Mouse (Mus musculus): ENCODE data around the gene Armc8.

Armc8 gene

DNA sequence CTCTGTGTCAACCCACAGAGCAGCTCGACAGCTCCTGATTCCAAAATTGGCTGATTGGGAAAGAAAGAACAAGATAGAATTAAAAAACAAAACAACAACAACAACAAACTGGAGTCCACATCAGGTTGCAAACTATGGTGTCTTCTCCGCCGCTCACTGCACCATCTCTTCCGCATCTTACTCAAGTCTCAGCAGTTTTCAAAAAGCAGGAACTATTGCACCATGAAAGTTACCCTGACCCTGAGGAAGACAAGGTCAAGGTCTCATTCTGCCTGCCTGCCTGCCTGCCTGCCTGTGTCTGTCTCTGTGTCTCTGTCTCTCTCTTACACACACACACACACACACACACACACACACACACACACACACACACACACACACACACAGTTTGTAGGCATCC, 69.4 kb downstream of the Armc8 start:
- DNase-seq (ENCODE audit: low read depth, low spot score) = no peak

DNA sequence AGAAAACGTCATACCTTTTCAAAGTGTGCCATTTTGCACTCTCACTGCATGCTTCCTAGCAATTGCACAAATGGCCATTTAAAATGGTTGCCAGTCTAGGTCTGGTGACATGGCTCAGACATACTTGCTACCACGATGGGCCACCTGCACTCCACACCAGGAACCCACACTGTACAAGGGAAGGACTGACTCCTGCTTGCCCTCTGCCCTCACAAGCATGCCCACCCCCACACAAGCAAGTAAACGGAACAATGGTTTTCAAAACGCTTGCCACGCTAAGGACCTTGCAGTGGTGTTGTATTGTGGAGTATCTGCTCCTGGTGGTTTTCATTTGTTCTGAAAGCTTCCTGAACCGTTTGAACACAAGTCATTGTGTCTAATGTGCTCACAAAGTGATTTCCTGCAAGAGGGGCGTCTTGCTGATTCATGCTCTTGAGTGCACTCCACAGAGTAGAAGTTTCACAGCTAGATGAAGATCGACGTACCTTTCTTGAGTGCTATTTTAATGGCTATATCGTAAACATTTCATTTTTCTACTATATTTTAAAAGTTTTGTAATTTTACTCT, 76.0 kb downstream of the Armc8 start:
- no peak for DNase-seq (ENCODE audit: low read depth, low spot score)

DNA sequence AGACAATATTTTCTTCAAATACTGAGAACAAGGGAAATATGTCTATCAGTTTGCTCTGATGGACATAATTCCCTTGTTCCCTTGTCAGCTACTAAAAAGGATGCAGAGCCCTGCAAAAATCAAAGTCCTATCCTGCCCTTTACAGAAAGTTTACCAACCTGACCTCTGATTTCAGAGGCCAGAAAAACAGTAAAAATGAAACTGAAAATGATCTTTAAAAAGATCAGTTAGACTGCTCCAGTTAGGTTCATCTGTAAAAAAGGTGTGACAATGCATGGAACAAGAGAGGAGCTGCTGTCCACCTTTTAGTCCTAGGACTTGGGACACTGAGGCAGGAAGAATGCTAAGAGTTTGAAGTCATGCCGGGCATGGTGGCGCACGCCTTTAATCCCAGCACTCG, 77.6 kb downstream of the Armc8 start:
- DNase-seq (ENCODE audit: low read depth, low spot score) = no peak

DNA sequence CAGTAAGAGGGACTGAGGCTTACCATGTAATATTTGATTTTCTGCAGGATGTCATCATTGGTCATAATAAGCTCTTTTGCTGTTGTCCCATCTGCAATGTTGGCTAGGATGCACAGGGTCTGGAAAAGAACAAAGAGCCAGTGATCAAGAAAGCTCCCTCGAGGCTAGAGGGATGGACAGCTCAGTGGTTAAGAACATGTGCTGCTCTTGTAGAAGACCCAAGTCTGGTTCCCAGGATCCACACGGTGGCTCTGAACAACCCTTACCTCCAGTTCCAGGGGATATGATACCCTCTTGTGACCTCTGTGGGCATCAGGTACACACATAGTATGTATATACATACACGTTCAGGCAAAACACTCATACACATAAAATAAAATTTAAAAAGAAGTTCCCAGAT, 80.9 kb downstream of the Armc8 start:
- no peak for DNase-seq (ENCODE audit: low read depth, low spot score)

DNA sequence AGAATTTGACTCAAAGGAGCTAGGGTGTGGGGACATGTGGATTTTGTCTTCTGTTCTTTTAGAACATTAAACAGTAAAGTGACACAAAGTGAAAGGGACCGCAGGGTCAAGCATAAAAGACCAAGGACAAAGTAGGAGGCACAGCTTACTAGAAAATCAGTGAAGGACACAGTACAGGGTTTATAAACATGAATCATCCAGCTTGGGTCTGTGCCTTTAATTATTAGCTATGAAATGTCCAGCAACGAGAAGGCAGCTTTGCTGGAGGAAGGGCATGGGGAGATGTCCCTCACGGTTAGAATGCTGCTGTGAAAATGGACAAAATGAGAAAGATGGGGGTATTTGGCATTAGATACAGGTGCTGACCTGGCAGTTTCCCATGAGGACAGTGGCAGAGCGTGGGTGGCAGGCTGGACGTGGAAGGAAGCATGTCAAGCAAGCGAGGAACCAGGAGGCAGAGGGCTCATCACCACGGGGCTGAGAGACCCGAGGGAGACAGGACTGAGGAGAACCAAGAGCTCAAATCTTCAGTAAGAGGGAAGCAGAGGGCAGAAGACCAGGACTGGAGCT, 81.5 kb downstream of the Armc8 start:
- DNase-seq (ENCODE audit: low read depth, low spot score) = no peak

DNA sequence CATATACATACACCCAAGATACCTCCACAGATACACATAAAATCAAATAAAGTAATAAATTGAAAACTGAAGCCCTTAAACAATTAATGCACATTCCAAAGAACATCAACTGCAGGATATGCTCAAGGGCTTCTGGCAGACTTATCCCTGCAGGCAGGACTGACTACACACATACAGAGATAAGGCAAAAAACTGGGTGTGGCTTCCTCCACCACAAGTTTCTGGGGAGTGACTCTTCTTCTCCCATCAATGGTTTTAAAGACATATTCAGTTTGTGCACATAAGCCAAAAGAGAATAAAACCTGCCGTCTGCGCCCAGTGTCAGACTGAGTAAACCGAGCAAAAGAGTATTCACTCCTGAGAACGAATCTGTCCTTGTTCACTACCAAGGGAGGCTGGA, 83.6 kb downstream of the Armc8 start:
- no peak for DNase-seq (ENCODE audit: low read depth, low spot score)

- DNase-seq (ENCODE audit: low read depth, low spot score) = no peak
Observed at GRCm38 (mm10) chr9:99484632-99485031, 84.1 kb downstream of the Armc8 start.

GRCm38 (mm10) chr9:99483191-99483590, 85.5 kb downstream of the Armc8 start:
- DNase-seq (ENCODE audit: low read depth, low spot score) = no peak

GRCm38 (mm10) chr9:99480764-99481163, 87.9 kb downstream of the Armc8 start:
- peak; percentile 93 for DNase-seq (ENCODE audit: low read depth, low spot score)

DNA sequence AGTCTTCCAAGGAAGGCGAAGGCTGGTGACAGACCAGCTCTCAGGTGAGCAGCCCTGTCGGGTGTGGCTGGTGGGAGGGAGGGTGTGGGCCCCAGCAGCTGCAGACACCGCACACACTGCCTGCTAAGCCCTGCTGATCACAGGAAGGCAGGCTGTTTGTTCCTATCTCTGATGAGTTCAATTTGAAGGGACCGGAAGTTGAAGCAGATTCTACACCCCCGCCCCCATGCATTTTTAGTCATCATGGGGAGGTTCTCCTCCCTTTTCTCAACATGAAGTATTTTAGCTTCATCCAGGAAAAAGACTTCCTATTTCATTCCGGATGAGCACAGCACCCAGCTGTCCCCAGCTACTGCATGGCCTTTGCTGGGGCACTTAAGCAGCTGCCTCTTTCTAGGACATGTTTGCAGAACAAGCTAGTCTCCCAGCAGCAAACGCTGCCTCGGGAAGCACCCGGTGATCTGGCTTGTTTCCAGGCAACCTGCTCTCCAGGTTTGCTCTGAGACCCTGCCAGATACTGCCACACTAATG, 89.5 kb downstream of the Armc8 start:
- DNase-seq (ENCODE audit: low read depth, low spot score) = peak; percentile 75

DNA sequence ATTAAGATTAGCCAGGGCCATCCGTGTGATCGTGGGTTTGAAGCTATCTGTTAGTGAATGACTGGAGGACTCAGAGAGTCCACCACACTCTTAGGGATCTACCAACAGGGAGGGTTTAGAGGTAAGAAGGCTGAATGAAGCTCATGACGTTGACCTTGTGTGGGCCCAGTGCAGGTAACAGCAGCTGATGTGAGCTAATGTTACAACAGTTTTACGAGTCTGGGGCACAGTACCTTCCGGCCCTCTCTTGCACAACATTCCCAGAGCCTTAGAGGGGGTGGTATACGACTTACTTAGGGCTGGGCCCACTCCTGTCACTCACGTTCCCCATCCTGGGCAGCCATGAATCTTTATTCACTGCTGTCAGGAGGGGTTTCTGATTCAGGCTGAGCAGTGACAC, 97.4 kb downstream of the Armc8 start:
- DNase-seq (ENCODE audit: low read depth, low spot score) = no peak

GRCm38 (mm10) chr9:99470347-99471092, 98.2 kb downstream of the Armc8 start:
- peak; percentile 18 for DNase-seq (ENCODE audit: low read depth, low spot score)

GRCm38 (mm10) chr9:99469681-99470273, 98.9 kb downstream of the Armc8 start:
- DNase-seq (ENCODE audit: low read depth, low spot score) = no peak

GRCm38 (mm10) chr9:99468572-99468971, 100.1 kb downstream of the Armc8 start:
- DNase-seq (ENCODE audit: low read depth, low spot score) = peak; percentile 19

- no peak for DNase-seq (ENCODE audit: low read depth, low spot score)
Observed at GRCm38 (mm10) chr9:99464876-99465275, 103.8 kb downstream of the Armc8 start.

DNA sequence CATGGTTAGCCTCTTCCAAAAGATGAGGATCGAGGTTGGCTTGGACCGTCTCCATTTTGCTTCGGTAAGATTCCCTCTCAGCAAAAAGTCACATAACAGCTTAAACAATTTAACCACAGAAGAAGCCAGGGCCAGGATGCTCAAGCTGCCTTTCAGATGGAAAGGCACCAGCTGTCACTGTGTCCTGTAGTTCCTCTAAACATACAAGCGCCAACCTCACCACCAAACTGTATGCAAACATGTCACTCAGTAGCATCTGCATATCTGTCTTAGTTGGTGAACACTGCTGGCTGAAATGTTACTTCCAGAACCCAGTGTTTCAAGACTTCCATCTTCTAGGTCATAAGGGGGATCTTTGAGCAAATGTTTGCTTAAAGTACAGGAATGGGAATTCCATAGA, 109.0 kb downstream of the Armc8 start:
- no peak for DNase-seq (ENCODE audit: low read depth, low spot score)

DNA sequence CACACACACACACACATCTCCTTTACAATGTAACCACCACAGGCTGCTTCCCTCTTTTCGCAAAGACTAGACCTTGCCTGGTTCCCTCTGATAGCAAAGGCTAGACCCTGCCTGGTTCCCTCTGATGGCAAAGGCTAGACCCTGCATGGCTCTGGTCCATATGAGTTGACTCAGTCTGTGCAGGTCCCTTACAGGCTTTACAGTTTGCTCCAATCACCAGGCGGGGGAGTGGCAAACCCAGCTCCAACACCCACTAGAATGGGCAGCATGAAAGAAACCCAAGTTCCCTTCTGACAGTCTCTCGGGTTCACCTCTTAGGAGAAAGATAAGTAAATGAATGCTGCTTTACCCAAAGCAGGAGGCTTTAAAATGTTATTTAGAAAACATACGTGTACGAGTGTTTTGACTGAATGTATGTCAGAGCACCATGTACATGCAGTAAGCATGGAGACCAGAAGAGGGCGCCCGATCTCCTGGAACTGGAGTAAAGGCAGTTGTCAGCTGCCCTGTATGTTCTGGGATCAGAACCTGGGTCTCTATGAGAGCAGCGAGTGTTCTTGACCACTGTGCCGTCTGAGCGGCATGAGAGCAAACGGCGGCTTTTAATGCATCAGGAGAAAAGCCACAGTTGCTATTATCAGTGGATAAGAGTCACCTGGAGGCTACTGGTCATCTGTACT, 110.0 kb downstream of the Armc8 start:
- peak; percentile 71 for DNase-seq (ENCODE audit: low read depth, low spot score)

DNA sequence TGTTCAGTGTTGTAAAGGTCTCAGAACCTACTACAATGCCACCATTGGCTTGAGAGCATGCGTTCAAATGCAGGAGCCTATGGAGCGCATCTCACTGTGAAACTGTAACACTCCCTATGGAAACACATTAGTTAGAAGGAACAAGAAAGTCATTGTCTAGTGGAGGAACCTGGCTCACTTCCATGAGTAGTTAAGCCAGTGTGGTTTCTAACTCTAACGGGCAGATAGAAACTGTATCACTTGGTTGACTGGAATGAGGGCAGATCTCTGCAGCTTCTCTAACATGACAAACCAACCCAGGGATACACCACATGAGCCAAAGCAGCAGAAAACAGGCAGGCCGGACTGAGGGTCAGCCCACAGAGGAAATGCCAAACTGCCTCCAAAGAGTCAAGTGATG, 114.5 kb downstream of the Armc8 start:
- no peak for DNase-seq (ENCODE audit: low read depth, low spot score)

DNA sequence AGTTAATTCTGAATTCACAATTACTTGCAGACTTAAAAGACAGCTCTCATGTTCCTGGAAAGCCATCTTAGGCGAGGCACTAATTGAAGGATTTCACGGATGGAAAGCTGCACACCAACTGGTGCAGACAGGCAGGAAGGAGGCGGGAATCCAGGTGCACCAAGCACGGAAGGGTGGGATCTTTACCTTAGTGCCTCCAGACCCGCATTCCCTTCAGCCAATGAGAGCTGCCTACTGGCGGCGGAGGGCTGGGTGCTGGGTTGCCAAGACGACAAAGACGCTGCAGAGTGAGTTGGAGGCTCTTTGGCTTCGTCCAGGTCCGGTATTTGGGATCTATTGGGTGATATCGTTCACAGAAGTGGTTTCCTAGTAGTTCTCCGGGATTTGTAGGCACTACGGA, 117.5 kb downstream of the Armc8 start, which contains the start of gene Nme9:
Gene Nme9 (plus strand): TSS at position 315 of the 400 bp plus-strand sequence.
- DNase-seq (ENCODE audit: low read depth, low spot score) = peak; percentile 42

GRCm38 (mm10) chr9:99449886-99450647, 118.6 kb downstream of the Armc8 start:
- peak; percentile 81 for DNase-seq (ENCODE audit: low read depth, low spot score)

DNA sequence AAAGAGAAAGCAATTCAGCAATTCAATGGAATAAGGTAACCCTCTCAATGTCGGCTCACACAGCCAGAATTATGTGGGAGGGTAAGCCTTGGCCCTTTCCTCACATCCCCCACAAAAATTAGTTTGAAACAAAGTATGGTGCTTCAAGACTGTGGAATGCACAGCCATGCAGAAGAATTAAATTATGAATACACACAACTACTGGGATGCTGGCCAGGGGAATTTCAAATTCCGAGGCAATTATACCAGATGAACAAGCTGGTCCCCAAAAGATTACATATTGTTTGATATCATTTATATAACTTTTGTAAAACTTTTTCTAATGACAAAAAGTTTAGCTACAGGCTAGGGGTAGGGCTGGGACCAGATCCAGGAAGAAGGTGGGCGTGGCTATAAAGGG, 121.4 kb downstream of the Armc8 start:
- DNase-seq (ENCODE audit: low read depth, low spot score) = no peak
